Mouse (Mus musculus) c-Kit-positive CD71-positive TER-119-negative erythroid progenitor cells, embryonic 14.5 days (primary cell): Measurements from ENCODE around the gene Upp2.

Experiments
- DNase-seq: peaks from one replicate; pipeline ENCODE4 v3.0.0-alpha.2; 2013; ENCODE audit warnings: low read depth

The Upp2 gene

GRCm38 (mm10) chr2:58567066-58567810 lies at the start of gene Upp2, which contains the start of gene Acvr1:
Gene Upp2 (plus strand): TSS chr2:58567298.
Gene Acvr1 (minus strand): TSS chr2:58567157.
- no peak for DNase-seq

- DNase-seq: no peak
Observed at GRCm38 (mm10) chr2:58518517-58518916, 48.6 kb upstream of the Upp2 start.

DNA sequence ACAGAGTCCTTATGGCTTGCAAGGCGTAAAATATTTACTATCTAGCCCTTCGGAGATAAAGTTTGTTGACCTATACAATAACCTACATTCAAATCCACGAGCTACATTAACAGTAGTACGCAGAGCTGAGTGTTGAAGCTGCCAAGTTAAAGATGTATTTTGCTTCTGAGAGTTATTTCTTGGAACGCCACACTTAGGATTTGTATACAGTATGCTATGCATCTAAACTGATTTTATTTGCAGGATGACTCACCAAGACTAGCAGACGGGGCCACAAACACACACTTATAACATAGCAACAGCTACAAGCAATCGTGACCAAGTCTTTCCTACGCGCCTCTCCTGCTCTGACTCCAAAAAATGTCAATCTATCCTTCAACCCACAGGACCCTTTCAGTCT lies 46.4 kb upstream of the Upp2 start:
- DNase-seq: no peak

DNA sequence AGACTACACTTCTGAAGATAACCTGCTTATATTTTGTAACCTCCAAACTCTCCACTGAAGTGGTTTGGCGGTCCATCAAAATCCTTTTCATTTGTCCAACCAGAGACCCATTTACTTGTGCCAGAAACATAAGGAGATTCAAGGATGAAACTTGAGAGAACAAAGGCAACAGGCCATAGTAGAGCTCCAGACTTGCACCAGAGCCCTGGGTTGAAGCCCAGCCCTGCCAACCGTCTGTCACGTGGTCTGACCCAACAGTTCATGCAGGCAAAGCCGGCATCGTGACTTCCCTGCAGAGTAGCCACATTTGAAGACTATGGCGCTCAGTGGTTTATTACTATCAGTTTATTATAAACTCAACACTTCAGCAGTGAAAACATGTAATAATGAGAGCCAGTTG lies 45.5 kb upstream of the Upp2 start:
- no peak for DNase-seq

- DNase-seq: no peak
Observed at GRCm38 (mm10) chr2:58523097-58523496, 44.0 kb upstream of the Upp2 start.

GRCm38 (mm10) chr2:58523894-58524293 lies 43.2 kb upstream of the Upp2 start:
- no peak for DNase-seq

GRCm38 (mm10) chr2:58524356-58524755 lies 42.7 kb upstream of the Upp2 start:
- no peak for DNase-seq

DNA sequence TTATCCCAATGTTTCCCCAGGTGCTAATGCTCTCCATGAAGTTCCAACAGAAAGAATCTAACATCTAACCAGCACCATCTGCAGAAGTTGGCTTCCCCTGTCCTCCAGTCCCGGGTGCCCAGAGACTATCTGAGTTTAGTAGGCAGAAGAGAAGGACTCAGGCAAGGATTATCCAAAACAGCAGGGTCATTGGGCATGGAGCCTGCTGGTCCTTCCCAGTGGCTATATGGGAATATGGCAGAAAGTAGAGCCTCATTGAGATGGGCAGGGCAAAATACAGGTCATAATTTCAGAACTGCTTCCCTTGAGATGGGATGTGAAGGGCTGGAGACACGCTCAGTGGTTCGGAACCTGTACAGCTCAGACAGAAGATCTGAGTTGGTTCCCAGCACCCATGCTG lies 39.3 kb upstream of the Upp2 start:
- DNase-seq: no peak

GRCm38 (mm10) chr2:58529384-58529783 lies 37.7 kb upstream of the Upp2 start:
- DNase-seq: no peak

DNA sequence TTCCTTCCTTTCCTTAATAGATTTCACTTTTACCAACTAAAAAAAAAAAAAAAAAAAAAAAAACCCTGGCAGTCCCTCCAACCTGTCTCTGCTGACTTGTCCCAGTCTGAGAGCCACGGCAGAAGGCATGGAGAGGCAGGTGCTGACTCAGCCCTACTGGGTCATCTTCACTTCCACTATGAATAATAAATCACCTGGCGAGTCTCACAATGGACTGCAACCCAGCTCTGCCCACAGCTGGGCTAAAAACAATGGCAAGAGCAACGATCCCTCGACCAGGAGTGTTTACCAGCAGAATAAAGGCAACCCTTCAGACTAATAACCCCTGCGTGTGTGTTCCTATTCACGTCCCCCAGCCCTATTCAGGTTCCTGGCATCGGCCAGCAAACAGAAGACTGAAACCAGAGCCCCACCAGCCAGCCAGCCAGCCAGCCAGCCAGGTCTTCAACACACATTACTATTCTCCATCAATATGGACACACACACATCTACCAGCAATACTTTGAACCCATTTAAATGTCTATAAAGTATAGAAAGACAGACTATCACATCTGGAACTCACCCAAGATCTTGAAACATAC lies 37.1 kb upstream of the Upp2 start:
- no peak for DNase-seq

- DNase-seq: no peak
Observed at GRCm38 (mm10) chr2:58530521-58530920, 36.6 kb upstream of the Upp2 start.

- peak; percentile 46 for DNase-seq
Observed at GRCm38 (mm10) chr2:58532260-58532850, 34.7 kb upstream of the Upp2 start.

- DNase-seq: no peak
Observed at GRCm38 (mm10) chr2:58533521-58534001, 33.5 kb upstream of the Upp2 start.

GRCm38 (mm10) chr2:58534379-58534778 lies 32.7 kb upstream of the Upp2 start:
- DNase-seq: no peak

DNA sequence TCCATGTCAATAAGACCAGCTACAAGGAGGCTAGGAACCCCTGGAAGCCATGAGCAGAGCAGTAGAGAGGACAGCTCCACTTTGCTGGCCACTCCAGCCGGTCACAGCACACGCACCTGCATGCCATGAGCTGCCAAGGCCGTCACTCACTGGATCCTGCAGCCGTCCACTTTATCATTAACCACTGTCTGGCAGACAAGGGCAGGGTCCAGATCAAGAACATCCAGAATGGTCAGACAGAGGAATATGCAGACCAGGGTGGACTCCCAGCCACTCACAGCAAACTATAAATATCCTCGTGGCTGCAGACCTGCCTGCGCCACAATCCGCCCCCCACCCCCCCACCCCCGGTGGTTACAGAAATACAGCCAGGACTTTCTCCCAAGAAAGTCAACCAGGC lies 31.9 kb upstream of the Upp2 start:
- no peak for DNase-seq

DNA sequence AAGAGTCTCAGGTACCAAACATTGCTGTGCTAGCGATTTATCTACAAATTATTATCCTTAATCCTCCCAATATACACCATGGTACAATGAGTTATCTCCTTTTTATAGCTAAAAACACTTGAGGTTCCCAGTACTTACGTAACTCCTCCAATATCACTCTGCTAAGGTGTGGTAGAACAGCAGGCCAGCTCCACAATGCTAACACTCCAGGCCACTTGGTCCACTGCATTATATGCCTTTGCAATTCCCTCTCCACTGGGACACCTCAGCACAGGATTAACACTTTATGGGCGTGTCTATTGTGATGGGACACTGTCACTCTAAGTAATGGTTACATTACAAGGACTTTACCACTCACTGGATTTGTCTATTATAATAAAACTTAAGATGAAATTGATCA lies 30.3 kb upstream of the Upp2 start:
- no peak for DNase-seq

DNA sequence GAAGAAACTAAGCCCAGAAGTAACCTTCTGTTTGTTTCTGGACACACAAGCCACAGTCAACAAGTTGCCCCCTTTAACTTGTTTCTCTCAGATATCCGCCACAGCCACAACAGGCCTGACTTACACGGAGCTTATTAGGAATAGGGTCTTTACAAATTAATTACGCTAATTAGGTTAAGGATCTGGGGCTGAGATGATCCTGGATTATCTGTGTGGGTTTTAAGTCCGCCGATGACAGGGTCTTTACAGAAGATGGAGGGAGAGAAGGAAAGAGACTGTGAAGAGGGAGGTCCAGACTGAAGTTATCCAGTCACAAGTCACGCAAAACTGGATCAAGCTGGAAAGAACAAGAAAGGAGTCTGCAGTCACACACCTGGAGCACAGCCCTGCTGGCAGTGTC lies 28.9 kb upstream of the Upp2 start:
- no peak for DNase-seq

DNA sequence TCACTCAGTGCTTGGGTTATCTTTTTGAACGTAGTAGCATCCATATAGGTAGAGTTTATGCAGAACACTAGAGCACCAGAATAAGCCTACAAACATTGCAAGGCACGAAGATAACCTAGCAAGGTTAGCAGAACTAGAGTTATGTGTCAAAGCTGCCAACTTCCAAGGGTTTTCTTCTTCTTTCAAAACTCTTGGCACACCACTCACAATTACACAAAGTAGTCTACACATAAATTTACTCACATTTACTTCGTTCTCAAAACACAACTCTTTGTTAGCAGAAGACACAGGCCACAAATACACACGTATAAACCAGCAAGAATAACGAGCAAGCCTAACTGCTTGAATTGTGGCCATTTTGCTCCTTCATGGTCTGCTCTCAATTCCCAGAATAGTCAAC lies 23.8 kb upstream of the Upp2 start:
- no peak for DNase-seq

- no peak for DNase-seq
Observed at GRCm38 (mm10) chr2:58544368-58544767, 22.7 kb upstream of the Upp2 start.

DNA sequence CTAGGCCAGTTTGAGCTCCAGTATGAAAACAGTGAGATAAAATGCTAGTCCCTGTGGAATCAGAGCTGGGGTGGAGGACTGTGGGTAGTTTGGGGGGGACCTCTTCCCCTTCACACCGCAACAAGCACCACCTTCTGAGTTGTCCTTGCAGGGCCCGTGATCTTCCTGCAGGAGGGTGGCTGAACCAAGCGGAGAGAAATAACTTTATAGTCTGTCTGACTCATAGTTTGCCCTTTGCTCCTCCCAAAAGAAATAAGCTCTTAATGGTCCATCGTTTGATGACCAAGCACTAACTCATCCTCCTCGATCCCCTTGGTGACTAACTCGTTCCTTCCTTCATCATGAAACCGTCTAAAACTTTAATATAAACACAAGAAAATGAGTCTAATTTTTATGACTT lies 20.8 kb upstream of the Upp2 start:
- DNase-seq: no peak

GRCm38 (mm10) chr2:58548943-58549342 lies 18.2 kb upstream of the Upp2 start:
- DNase-seq: no peak

DNA sequence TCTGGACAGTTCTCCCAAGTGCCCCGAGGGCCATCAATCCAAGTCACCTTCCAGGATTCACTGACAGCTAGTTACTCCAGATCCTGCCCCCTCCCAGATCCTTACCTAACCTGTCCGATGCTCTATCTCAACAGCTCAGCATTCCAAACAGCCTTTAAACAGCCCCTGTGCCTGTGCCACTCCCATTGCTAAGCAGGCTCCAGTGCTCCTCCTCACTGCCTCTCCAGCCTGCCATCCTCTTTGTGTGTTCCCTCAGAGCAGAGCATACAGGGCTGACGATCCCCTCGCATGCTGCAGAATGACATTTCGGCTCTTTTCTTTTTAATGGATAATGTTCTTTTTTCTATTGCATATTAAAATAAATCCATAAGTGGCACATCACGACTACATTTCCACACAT lies 17.1 kb upstream of the Upp2 start:
- no peak for DNase-seq

DNA sequence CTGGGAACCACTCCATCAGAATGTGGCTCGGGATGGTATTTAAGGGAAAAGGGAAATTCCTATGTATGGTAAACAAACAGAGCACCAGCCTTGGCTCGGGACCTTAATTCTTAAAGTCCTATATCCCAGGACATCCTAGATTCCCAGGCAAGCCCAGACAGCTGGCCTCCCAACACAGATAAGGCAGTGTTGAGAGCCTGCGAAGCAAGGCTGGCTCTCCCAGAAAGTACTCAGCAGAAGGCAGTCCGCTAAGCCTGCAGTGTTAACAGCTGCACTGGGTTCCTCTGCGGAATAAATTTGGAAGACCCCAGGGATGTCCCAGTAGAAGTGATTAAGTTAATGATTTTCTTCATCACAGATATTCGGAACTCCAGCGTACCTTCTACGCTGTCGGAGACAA lies 16.6 kb upstream of the Upp2 start:
- DNase-seq: no peak
